Mouse (Mus musculus) urinary bladder, adult 18-20 months (tissue): ENCODE results near the gene Pip4k2c.

ENCODE experiments used
- DNase-seq, 2 experiments: peaks; one replicate each; pipeline ENCODE4 v3.0.0; 2022; ENCODE audit warnings: low spot score in 2 of 2, mixed read lengths in 2 of 2

Pip4k2c gene

DNA sequence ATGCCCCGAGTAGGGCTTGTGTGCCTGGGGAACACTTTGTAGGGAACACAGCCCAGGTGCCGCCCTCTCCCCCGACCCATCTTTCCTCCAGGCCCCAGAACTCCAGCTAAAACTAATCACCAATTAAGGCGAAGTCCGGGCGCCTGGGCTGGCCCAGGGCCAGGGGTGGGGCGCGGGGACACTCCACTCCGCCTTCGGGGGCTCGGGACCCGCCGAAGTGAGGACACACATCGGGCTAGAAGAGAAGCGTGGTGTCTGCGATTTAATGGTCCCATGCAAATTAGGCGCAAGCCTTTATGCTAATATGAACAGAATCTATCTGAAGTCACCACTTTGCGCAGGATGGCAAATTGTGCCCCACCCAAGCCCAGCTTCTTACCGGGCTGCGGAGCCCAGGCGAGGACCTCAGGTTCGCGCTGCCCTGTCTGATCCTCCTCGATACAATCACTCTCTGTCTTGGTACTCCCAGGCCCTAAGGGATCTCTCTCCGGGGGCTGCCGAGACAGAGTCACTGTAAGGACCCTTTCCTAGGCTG lies 22.2 kb downstream of the Pip4k2c start:
- peak; percentile 40 to 43 for DNase-seq

DNA sequence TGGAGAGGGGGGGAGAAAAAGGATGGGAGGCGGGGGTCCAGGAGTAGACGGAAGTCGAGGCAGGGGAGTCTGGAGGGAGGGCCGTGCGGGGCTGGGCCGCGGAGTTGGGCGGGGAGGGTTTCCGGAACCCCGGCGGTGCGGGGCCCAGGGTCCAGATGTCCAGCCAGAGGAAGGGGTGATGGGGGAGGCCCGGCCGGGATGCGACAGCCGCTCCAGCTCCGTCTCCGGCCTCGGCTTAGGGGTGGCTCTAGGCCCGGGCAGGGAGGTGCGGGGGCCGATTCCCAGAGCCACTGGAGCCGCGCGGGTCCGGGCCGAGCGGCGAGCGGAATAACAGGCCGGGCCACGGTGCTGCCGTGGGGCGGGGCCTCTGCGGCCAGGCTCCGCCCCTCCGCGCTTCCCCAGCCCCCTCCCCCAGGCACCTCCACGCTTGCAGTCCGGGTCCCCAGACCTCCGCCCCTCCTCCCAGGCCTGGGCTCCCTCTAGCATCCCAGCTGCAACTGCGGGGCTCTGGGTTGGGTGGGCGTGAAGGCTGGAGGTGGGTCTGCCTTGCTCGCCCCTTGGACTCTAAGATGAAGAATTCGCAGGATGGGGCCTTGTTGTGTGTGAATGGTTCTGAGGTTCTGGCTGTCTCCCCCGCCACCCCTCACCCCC lies 22.8 kb downstream of the Pip4k2c start:
- DNase-seq = peak; percentile 34 to 39

DNA sequence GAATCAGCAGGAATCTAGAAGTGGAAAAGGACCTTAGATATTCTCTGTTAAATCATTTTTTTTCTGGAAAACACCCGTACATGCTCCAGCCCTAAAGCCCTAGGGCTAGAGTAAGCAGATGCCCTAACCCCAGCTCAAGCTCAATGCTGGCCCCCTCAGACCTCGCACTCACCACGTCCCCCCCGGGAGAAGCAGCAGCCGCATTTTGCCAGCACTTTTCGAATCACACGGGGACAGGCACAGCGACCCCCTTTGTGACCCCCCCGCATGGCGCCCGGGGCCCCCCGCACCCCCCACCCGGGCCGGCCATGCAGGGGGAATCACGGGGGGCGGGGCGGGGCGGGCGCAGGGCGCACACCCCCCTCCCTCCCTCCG lies 23.3 kb downstream of the Pip4k2c start:
- no peak for DNase-seq

DNA sequence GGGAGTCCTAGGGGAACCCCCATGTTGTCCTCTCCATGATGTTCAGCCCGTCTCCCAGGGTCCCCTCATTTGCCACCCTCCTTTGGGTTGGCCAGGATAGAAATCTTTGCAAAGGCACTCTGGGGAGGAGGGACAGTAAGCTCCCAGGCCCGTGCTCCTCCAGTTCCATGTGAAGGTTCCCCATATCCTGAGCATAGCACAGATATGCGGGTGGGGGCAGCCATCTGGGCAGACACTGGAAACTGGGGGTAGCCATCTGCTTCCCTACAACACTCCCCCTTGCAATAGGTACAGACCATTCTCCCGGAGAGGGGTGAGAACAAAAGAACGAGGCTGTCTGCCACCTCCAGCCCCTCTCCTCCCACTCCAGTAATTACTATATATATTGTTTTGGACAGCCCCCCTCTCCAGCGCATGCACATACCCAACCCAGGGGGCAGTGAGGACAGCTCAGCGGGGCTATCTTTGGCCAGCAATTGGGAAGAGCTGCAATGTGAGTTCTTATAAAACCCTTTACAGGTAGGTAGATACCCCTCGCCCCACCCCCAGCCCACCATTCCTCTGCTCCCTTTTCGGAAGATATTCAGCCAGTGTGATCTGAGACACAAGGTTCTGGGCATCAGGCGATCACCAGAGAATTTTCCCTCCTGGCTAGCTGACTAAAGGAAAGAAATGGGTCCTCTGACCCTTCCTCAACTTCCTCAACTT lies 23.9 kb downstream of the Pip4k2c start:
- no peak for DNase-seq

DNA sequence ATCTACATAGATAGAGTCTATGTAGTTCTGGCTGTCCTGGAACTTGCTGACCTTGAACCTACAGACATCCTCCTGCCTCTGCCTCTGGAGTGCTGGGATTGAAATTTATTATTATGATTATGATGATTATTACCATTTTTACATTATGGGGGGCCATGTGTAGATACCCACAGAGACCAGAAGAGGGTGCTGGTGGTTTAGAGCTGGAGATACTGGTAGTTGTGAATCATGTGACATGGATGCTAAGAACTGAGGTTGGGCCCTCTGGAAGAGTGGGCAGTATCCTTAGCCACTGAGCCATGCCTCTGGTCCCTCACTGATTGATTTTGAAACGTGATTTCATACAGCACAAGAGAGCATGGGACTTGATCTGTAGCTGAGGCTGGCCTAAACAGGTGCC lies 24.9 kb downstream of the Pip4k2c start:
- no peak for DNase-seq

DNA sequence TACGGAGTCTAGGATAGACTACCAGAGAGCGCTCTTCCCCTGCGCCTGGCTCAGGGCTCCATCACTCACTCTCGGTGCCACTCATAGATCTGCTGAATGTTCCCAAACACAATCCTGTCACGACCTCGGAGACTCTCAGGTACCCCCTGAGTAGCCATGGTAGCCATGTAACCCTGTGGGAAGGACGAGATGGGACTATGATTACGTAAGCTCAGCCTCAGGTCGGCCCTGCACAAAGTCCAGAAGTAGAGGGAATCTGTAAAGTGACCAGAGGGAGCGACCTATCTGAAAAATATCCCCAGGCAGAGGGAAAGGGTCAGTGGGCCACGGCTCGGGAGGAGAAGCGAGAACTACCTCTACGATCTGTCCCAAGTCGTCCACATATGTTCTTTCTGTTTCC lies 25.9 kb downstream of the Pip4k2c start:
- no peak for DNase-seq

DNA sequence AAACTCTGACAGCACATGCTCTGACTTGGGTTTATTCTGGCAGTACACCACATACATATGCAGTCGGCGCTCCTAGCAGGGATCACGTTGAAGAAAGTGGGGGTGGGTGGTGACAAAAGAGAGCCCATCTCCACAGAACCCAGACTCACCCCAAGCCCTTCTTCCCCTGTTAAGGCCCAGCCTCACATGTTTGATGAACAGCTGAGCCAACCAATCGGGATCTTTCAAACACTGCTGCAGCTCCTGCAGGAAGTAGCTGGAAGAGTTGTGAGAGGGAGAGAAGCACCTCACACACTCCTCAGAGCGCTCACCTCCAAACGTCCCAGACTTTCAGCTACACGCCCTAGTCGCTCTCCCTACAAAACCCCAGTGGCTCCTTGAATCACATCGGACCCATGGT lies 26.3 kb downstream of the Pip4k2c start:
- DNase-seq = no peak

DNA sequence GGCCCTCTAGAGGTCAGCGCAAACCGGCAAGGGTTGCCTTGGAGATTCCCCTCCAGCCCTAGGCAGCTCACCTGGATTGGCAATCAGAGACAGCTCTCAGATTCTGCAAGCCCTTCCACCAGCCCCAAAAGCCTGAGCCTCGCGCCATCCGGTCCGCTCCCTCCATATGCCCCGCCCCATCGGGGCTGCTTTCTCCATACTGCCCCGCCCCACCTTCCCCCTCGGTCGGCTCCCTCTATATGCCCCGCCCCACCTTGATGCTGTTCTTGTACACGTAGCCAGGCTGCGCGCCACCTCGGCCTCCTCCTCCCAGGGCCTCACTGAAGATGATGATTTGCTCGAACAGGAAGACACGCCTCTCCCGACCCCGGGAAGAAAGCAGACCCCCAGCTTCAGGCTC lies 27.6 kb downstream of the Pip4k2c start:
- DNase-seq = no peak

DNA sequence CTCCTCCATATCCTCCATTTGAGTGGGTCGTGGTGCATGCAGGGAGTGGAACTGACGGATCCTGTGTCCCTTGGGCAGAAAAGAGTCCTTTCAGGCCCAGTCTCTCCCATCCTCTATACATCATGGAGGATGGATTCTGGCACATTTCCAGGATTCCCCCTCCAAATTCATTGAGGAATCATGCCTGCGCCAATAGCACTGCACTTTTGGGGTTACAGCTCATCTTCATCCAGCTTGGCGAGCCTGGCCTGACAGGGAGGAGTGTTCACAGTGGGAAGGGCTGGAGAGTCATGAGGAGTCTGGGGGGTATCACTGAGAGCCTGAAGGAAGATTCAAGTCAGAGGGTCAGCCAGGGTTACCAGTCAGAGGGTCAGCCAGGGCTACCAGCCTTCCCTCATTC lies 28.8 kb downstream of the Pip4k2c start:
- DNase-seq = no peak

DNA sequence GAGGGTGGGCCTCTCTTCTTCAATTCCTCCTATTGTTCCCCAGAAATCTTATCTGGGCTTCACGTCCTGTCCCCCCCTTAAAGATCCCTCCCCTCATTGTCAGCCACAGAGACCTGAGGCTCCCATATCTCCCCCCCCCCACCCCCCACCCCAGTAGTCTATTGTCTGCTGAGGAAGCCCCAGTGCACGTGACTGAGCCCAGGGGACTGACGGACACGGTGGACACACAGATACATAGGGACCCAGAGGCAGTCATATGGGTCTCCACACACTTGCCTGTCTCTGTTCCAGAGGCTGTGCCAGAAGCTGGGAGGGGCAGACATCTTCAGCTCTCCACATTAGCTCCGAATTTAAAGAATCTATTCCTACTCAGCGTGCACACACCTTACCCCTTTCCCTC lies 29.8 kb downstream of the Pip4k2c start:
- no peak for DNase-seq

DNA sequence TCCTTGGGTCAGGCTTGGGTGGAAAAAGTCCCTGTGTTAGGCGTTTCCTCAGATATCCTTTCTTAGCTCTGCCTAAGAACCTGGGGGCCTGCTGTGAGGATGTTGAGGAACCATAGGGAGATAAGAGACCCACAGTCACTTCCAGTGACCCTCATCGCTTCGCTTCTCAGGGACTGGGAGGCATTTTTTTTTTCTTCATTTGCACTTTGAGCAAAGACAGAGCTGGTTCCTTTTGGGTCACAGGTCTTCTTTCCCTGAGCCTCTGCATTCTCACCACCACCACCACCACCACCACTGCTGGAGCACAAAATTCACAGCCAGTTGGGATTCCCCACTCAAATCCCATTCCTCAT lies 30.7 kb downstream of the Pip4k2c start:
- no peak for DNase-seq

DNA sequence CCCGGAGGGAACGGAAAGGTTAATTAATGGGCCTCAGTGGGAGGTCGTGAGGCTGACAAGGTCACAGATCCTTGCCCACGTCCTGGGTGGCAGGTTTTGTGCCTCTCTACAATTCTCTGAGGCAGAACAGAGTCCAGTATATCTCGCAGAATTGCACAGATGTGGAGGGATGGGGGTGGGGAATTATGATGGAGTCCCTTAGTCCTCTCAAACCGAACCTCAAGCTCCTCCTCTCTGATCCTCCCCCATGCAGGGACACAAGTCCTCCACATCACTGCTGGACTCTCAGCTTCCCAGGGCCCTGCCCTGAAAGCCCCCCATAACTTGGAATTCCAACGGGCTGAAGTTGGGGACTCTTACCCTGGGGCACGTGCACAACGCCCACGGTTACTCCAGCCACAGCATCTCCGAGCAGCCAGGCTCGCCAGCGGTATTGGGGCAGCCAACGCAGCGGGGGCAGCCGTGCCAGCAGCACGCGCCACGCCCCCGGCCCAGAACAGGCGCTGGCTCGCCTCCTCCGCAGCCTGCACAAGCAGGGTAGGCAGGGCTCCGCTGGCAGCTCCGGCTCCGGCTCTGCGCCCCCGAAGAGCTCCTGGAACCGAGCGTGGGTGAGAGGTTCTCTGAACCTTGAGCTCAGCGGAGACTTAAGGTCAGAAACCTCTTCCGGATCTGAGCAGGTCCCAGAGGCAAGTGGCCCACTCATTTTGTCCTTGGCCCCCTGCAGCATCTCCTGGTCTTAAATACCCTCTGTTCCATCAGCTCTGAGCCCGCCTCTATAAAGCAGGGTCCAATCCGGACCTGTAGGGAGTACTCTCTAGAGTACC lies 31.3 kb downstream of the Pip4k2c start, which contains the start of gene Slc26a10:
Gene Slc26a10 (minus strand): TSS at position 775 of the 824 bp plus-strand sequence.
- DNase-seq = no peak

DNA sequence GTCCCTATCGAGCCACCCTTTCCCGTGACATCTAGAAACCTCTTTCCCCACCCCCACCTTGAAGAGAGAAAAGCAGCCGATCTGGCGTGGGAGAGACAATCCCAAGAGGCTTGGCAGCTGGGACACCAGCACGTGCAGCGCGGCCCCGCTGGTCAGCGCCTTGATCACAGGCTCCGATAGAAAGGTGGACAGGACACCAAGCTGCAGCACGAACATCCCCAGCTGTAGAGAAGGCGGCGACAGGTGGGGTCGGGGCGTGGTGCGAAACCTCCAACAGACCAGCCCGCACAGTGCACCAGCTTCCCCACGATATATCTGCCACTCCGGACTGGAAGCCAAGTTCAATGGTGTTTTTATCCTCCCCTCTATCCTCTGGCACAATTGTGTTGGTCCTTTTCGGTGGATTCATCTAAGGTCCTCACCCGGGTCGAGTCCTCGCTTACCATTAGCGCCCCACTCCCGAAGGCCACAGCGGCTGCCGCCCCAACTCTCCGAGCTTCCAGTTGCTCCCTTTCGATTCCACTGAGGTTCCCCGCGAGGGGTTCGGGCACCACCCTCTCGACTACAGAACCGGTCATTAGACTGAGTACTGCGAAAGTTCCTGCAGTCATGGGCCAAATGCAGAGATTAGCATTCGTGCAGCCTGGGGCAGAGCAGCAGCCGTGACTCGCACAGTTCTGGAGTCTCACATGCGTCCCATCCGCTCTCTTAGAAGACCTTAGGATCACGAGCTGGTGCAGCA lies 32.9 kb downstream of the Pip4k2c start:
- DNase-seq = no peak

DNA sequence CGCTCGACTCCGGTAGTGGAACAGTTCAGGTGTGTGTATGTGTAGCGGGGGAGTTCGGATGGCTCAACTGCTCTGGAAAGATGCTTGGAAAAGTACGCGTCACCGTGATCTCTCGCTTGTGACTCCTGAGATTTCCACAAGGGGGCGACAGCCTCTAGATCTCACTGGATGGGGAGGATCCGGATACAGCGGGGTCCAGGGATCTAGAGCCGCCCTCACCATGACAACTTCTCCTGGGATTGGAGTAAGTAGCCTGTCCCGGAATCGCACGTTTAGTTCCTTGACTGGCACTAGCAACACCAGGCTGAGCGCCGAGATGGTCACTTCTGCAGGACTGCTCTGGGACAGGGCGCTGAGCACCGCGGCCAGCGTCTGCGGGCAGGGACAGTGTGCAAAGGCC lies 33.7 kb downstream of the Pip4k2c start:
- DNase-seq = peak in 1 of 2 experiments; percentile 46

DNA sequence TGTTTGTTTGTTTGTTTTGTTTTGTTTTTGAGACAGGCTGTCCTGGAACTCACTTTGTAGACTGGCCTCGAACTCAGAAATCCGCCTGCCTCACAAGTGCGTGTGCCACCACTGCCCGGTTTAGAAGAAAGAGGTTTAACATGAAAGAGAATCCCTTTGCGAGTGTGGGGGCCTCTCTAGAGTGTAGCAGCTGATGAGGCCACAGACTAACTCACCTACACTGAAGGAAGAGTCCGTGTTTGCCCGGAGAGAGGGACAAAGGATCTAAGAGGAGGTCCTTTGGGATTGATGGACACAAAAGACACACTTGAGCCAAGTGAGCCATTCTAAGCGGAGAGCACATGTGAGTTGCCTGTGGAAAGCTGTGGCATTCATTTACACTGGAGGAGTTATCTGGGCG lies 34.1 kb downstream of the Pip4k2c start:
- no peak for DNase-seq

DNA sequence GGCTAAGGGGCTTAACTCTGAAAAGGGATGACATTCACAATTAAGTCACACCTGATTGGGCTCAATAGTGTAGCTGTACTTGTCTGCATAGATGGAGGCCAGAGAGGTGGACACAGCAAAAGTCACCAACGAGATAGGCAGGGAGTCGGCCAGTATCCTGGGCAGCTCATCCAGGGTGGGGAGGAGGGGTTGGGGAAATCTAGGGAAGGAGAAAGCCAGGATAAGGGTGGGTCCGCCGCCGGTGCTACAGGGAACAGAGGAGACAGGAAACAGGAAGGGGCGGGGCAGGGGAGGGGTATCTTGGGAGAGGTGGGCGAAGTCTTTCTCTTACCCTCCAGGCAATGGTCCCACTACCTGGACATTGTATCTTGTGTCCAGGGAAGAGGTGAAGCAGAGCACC lies 34.6 kb downstream of the Pip4k2c start:
- no peak for DNase-seq

DNA sequence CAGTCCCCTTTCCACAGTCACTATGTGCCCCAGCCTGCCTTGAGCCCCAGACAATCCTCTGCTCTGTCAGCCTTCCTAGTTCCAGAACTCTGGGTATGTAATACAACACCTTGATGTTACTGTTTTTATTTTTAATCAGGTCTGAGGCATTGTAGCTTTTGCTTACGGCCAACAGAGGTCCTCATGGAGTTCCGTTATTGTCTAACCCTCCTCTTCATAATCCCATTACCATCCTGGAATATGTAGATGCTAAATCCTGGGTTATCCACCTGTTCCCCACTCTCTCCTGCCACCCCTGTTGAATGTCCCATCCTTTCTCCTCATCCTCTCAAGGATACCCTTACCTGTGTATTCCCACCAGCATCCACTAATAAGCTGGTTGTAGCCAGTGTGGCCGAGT lies 35.2 kb downstream of the Pip4k2c start:
- no peak for DNase-seq

DNA sequence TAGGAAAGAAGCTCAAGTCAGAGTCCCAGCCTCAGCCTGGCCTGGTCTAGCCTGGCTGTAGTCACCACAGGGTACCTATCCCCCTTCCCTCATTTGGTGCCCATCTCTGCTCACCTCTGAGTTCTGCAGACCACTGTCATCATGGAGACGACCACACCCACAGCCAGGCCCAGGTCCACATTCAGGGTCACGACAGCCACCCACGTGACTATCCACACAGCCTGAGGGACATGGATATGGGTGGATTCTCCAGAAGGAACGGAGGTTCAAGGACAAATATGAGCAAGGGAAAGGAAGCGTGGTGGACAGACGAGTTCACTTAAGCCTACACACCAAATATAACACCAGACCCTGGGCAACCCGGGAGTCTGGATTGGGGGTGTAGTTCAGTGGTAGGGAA lies 37.2 kb downstream of the Pip4k2c start:
- DNase-seq = no peak

DNA sequence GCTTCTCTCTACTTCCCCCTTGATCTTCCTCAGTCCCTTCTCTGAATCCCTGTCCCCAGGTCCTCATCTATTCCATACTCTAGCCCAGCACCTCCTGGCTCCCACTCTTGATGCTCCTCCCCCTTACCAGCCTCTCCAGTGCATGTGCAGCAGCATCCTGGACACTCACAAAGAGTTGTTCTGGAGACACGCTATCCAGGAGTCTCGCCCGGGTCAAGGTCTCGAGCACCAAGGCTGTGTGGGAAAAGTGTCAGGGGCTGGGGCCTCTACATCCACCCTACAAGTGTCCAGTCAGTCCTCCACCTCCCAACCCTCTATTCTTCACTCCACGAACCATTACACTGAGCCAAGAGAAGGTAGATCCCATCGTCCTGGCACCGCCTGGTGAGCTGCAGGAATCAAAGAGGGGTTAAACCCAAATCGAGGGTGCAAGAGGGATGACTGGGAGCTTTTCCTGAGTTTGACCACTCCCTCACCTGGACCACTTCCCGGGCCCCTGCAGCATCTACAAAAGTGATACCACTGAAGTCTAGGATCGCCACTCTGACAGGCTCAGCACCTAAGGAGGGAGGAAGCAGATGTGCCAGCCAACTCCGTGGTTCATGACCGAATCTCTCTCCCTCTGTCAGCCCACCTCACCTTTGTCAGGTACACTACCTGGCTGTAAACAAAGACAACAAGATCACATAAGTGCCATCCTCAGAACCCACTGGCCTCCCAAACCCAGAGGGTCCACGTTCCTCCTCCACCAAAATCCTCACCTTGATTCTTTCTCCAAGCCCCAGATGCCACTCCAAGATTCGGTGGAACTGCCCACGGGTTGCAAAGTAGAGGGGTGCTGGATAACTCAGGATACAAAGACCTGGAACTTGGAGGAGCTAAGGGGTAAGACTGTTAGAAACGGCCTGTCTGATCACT lies 38.0 kb downstream of the Pip4k2c start:
- DNase-seq = no peak

DNA sequence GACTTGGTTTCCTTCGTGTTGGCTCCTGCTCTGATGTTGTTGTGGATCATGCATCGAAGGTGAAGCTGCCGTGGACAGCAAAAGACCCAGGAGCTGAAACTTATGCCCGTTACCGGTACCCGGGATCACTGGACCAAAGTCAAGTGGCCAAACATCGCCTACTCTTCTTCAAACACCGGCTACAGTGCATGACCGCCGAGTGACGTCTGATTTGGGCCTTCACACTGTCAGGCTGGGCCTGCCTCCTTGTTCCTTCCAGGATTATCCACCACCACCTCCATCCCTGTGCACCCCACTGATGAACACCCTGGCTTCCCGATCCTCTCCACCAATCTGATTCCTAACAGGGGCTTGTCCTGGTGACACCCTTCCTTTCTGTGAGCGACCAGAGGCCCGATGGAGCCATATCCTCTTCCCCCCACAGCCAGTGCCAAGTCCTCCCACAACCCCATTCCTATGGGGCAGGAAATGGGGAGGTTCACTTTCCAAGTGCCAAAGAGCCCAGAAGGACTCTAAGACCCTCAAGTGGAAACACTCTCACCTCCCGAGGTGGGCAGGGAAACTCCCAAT lies 39.7 kb downstream of the Pip4k2c start:
- no peak for DNase-seq
